Comparison of ENCODE assay signal across 21 mouse cellular contexts in the genomic region with DNA sequence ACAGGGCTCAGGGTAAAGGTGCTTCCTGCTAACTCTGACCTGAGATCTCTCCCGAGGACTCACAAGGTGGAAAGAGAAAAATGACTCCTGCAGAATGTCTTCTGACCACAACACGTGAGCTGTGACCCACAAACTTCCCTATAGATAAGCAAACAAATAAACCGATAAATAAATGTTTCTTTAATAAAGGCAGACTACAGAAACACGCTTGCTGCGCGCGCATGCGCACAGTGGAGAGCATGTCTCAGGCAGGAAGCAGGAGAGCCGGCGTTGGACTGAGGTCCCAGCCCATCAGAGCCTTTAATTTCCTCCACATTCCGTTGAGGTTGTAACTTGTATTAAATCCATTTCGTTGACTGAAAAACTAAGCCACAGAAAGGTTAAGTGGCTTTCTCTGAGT. TPM values are rescaled to one million over a fixed set of nuclear protein-coding genes. Genes with fewer than 3 reads are reported as not detected.
DNase-seq lines count a peak whose midpoint lies in the region; TF ChIP-seq lines count a peak whose summit lies in the region.
"Had no signal": no experiment of that assay in that cellular context is flagged by ENCODE, and none has a peak within 500 bp of the region (broad histone marks: within the 10 kb centered on the region; RNA-seq: fewer than 3 reads in every experiment).

No protein-coding gene starts in this region.

- H3K36me3 ChIP-seq in testis, adult 2 months (ENCODE audit: control insufficient read depth, insufficient read depth, low read length): no peaks in the 10 kb centered on the region
- 0 out of 4 replicates have a peak, but pooled peaks cover 0 to 3% of the 10 kb centered on the region in 2 experiments for H3K36me3 ChIP-seq in MEL (ENCODE audit: control insufficient read depth in 1 of 2, insufficient read depth in 2 of 2, low read length in 2 of 2)
- H3K36me3 ChIP-seq: embryonic facial prominence, embryonic 13.5 days; embryonic facial prominence, embryonic 15.5 days; forebrain, embryonic 10.5 days; forebrain, embryonic 12.5 days had no signal

- no peak for TF ChIP-seq RAD21 in MEL (IDR thresholded peaks at IDR 0.05; ENCODE audit: low read depth, low read length)

- H3K4me1 ChIP-seq in testis, adult 2 months (ENCODE audit: control insufficient read depth, insufficient read depth, low read length): peaks cover 3% of the 10 kb centered on the region
- H3K4me1 ChIP-seq in MEL (ENCODE audit: control insufficient read depth in 1 of 2, insufficient read depth in 2 of 2, low read length in 2 of 2): no peaks in the 10 kb centered on the region
- H3K4me1 ChIP-seq: forebrain, embryonic 12.5 days had no signal

- TF ChIP-seq CTCF in testis, adult 2 months (IDR thresholded peaks at IDR 0.05; ENCODE audit: control insufficient read depth, insufficient read depth, insufficient replicate concordance, low read depth, low read length): no peak
- no peak for TF ChIP-seq CTCF in MEL (IDR thresholded peaks at IDR 0.05 in 2 of 3, conservative IDR thresholded peaks at IDR 0.05 in 1 of 3; ENCODE audit: control insufficient read depth in 1 of 3, insufficient read depth in 1 of 3, low read depth in 2 of 3, low read length in 3 of 3, poor library complexity in 1 of 3, severe bottlenecking in 1 of 3)

- DNase-seq in testis, postnatal 14 days (ENCODE audit: low spot score): no peak
- DNase-seq in MEL (ENCODE audit: low read depth, low spot score) (peak; percentile 91), R1 (ENCODE audit: low read depth, low spot score) (peak; percentile 56)
- no peak for DNase-seq in left cerebral cortex, adult 9 months (ENCODE audit: low spot score in 2 of 2)
- no peak for DNase-seq in B cell, adult 2 months
- DNase-seq: adrenal gland, adult 8-10 months; adrenal gland, postnatal 14 days; cerebellum, adult 11 months; cerebellum, adult 18-20 months; cerebellum, adult 8-10 months; cerebellum, adult 9-11 months; cerebellum, postnatal 14 days; embryo, embryonic 11 days had no signal

- peak overlapping the region; percentile 40; the same call in 1 of the 2 replicates for H3K4me3 ChIP-seq in testis, adult 2 months (ENCODE audit: control insufficient read depth, low read depth, low read length)
- peak overlapping the region; percentile 54 to 60 for H3K4me3 ChIP-seq in MEL (ENCODE audit: control insufficient read depth in 1 of 2, insufficient read depth in 1 of 2, low read depth in 2 of 2, low read length in 2 of 2)
- H3K4me3 ChIP-seq: embryonic facial prominence, embryonic 13.5 days; embryonic facial prominence, embryonic 15.5 days; erythroblast, embryonic 14.5 days; forebrain, embryonic 10.5 days; forebrain, embryonic 12.5 days had no signal

- H3K27ac ChIP-seq in testis, adult 2 months (ENCODE audit: control insufficient read depth, insufficient read depth, low read depth, low read length): no peak overlapping the region
- H3K27ac ChIP-seq in MEL (ENCODE audit: control insufficient read depth, low read depth, low read length): no peak overlapping the region
- H3K27ac ChIP-seq: embryonic facial prominence, embryonic 13.5 days; embryonic facial prominence, embryonic 15.5 days; forebrain, embryonic 10.5 days; forebrain, embryonic 12.5 days had no signal

- H3K79me2 ChIP-seq in MEL (ENCODE audit: control insufficient read depth, insufficient read depth, low read length, poor library complexity): no peaks in the 10 kb centered on the region

- H3K27me3 ChIP-seq in testis, adult 2 months (ENCODE audit: control insufficient read depth, insufficient read depth, low read length): no peaks in the 10 kb centered on the region
- peaks cover 2 to 8% of the 10 kb centered on the region in 2 experiments; a peak in 3 of 4 replicates for H3K27me3 ChIP-seq in MEL (ENCODE audit: control insufficient read depth in 1 of 2, insufficient read depth in 2 of 2, low read length in 2 of 2)
- H3K27me3 ChIP-seq: embryonic facial prominence, embryonic 13.5 days; embryonic facial prominence, embryonic 15.5 days; forebrain, embryonic 12.5 days had no signal

- no peaks in the 10 kb centered on the region for H3K9me3 ChIP-seq in MEL (replicated peaks; ENCODE audit: insufficient read depth, low read length)
- H3K9me3 ChIP-seq: embryonic facial prominence, embryonic 13.5 days; embryonic facial prominence, embryonic 15.5 days; forebrain, embryonic 10.5 days; forebrain, embryonic 12.5 days had no signal

- no peak for TF ChIP-seq EP300 in MEL (IDR thresholded peaks at IDR 0.05; ENCODE audit: low read depth in 1 of 2, low read length in 2 of 2)

- TF ChIP-seq POLR2A in testis, adult 2 months (IDR thresholded peaks at IDR 0.05; ENCODE audit: control insufficient read depth, low read depth, low read length): no peak
- TF ChIP-seq POLR2A in MEL (IDR thresholded peaks at IDR 0.05; ENCODE audit: control insufficient read depth in 1 of 2, insufficient read depth in 1 of 2, low read depth in 1 of 2, low read length in 2 of 2, poor library complexity in 1 of 2): peak; percentile 34 to 69; a peak in 2 of 4 replicates

- peak overlapping the region; percentile 56 for H3K9ac ChIP-seq in MEL (ENCODE audit: control insufficient read depth, low read depth, low read length, poor library complexity, severe bottlenecking)
- H3K9ac ChIP-seq: embryonic facial prominence, embryonic 13.5 days; embryonic facial prominence, embryonic 15.5 days; forebrain, embryonic 12.5 days had no signal

TF ChIP-seq in MEL, 35 proteins besides CTCF, POLR2A, EP300 and RAD21:
- TF ChIP-seq NRF1 (IDR thresholded peaks at IDR 0.05; ENCODE audit: insufficient read depth, low read depth, low read length, poor library complexity, severe bottlenecking): peak; percentile 99
- 0 out of 2 replicates have a peak, but pooled peaks have one; percentile 43 for TF ChIP-seq GATA1 (IDR thresholded peaks at IDR 0.05; ENCODE audit: low read depth, low read length)
- TF ChIP-seq USF1 (IDR thresholded peaks at IDR 0.05; ENCODE audit: low read depth, low read length): peak; percentile 41; the same call in 1 of the 2 replicates
- TF ChIP-seq POLR2AphosphoS5 (IDR thresholded peaks at IDR 0.05; ENCODE audit: borderline replicate concordance, low read depth, low read length): no peak
- TF ChIP-seq MYC (IDR thresholded peaks at IDR 0.05; ENCODE audit: low read depth, low read length): 0 out of 2 replicates have a peak, but pooled peaks have one; percentile 69
- TF ChIP-seq HCFC1 (IDR thresholded peaks at IDR 0.05; ENCODE audit: low read depth, low read length): peak; percentile 40
- TF ChIP-seq RCOR1 (IDR thresholded peaks at IDR 0.05; ENCODE audit: low read depth, low read length): no peak
- peak; percentile 54; the same call in 1 of the 2 replicates for TF ChIP-seq MAX (IDR thresholded peaks at IDR 0.05; ENCODE audit: low read length)
- TF ChIP-seq ELF1 (IDR thresholded peaks at IDR 0.05; ENCODE audit: low read depth, low read length): peak; percentile 74
- TF ChIP-seq NELFE (IDR thresholded peaks at IDR 0.05; ENCODE audit: low read depth, low read length): peak; percentile 70
- no peak for TF ChIP-seq TAL1 (IDR thresholded peaks at IDR 0.05; ENCODE audit: low read length)
- TF ChIP-seq KAT2A (conservative IDR thresholded peaks at IDR 0.05; ENCODE audit: low read depth, low read length): no peak
- TF ChIP-seq SIN3A (IDR thresholded peaks at IDR 0.05; ENCODE audit: low read length): peak; percentile 26; the same call in 1 of the 2 replicates
- peak; percentile 51; the same call in 1 of the 2 replicates for TF ChIP-seq MXI1 (IDR thresholded peaks at IDR 0.05; ENCODE audit: low read depth, low read length)
- peak; percentile 73 for TF ChIP-seq TBP (IDR thresholded peaks at IDR 0.05; ENCODE audit: low read depth, low read length)
- peak; percentile 90 for TF ChIP-seq BHLHE40 (IDR thresholded peaks at IDR 0.05; ENCODE audit: borderline replicate concordance, low read depth, low read length)

RNA-seq across cellular contexts. Expression of gene Fat2, which starts 37.0 kb away (rescaled TPM):
- polyA plus RNA-seq in testis, adult 2 months (2012; rRNA removed): 0.01 and 0.07 TPM in 2 replicates
- under 0.01 and 0.03 TPM in 2 replicates for total RNA-seq in MEL (2012; rRNA removed)
- under 1 TPM in 1 of 2 experiments, not detected in 1; 0.01 TPM for polyA plus RNA-seq in MEL (2012; ENCODE audit: insufficient read depth in 1 of 2, insufficient read length in 2 of 2, low read depth in 1 of 2, low replicate concordance in 2 of 2, missing spikeins in 1 of 2)
- total RNA-seq: common myeloid progenitor, adult 5-6 weeks had no signal
- polyA plus RNA-seq: activated CD4-positive, CD25-positive, alpha-beta regulatory T cell, adult 4 months; erythroblast, embryonic 14.5 days had no signal

RNA-seq across cellular contexts. Expression of gene Sparc, which starts 49.6 kb away (rescaled TPM):
- 374 and 406 TPM in 2 replicates for polyA plus RNA-seq in testis, adult 2 months (2012; rRNA removed)
- not detected in 2 replicates for total RNA-seq in MEL (2012; rRNA removed)
- polyA plus RNA-seq in MEL (2012; ENCODE audit: insufficient read depth in 1 of 2, insufficient read length in 2 of 2, low read depth in 1 of 2, low replicate concordance in 2 of 2, missing spikeins in 1 of 2): not detected
- total RNA-seq: common myeloid progenitor, adult 5-6 weeks had no signal
- polyA plus RNA-seq: activated CD4-positive, CD25-positive, alpha-beta regulatory T cell, adult 4 months had no signal

Comparison
In these comparisons a context has a peak if more than half of its experiments do, and no peak if none do; other contexts are left out.
1. DNase-seq: peak in MEL (single experiment) and R1 (single experiment); none in testis, postnatal 14 days (single experiment), left cerebral cortex, adult 9 months (0 of 2) and B cell, adult 2 months (0 of 2).
2. RNA of gene Sparc, which starts 49.6 kb away (polyA plus RNA-seq): 374 to 406 TPM in testis, adult 2 months; not detected in MEL; every median in the first group is over 100 times any median in the second.